Mouse (Mus musculus) retina, postnatal 7 days (tissue): Measurements from ENCODE around the gene Ckap2.

Experiments used
- DNase-seq: peaks from one replicate; pipeline ENCODE4 v3.0.0-alpha.2; 2012; ENCODE audit warnings: low read depth, low spot score

Ckap2 gene

GRCm38 (mm10) chr8:22149643-22150344, 35.8 kb downstream of the Ckap2 start:
- no peak for DNase-seq

GRCm38 (mm10) chr8:22148367-22148740, 37.3 kb downstream of the Ckap2 start:
- DNase-seq = no peak

- DNase-seq = no peak
These were observed 37.8 kb downstream of the Ckap2 start for GRCm38 (mm10) chr8:22147706-22148366.

GRCm38 (mm10) chr8:22145831-22146230, 39.8 kb downstream of the Ckap2 start:
- DNase-seq = no peak

- DNase-seq = no peak
These were observed 41.7 kb downstream of the Ckap2 start for GRCm38 (mm10) chr8:22143764-22144491.

GRCm38 (mm10) chr8:22142592-22142991, 43.0 kb downstream of the Ckap2 start:
- DNase-seq = no peak

- DNase-seq = no peak
These were observed 43.7 kb downstream of the Ckap2 start for GRCm38 (mm10) chr8:22141836-22142385.

- DNase-seq = peak; percentile 30
These were observed 49.2 kb downstream of the Ckap2 start for GRCm38 (mm10) chr8:22136462-22136861.

GRCm38 (mm10) chr8:22134750-22135135, 50.9 kb downstream of the Ckap2 start:
- no peak for DNase-seq

GRCm38 (mm10) chr8:22134078-22134749, 51.4 kb downstream of the Ckap2 start:
- DNase-seq = no peak

- DNase-seq = no peak
These were observed 53.6 kb downstream of the Ckap2 start for GRCm38 (mm10) chr8:22132062-22132461.

GRCm38 (mm10) chr8:22124220-22125152, 61.1 kb downstream of the Ckap2 start, which contains the start of gene Nek5:
Gene Nek5, minus strand, starts transcription at chr8:22125053.
- no peak for DNase-seq
